Mouse (Mus musculus) heart, postnatal 0 days (tissue): ENCODE results near the gene Bbs9. TPM values are rescaled to one million over a fixed set of nuclear protein-coding genes. Genes with fewer than 3 reads are reported as not detected.

ENCODE experiments used
- ATAC-seq: fragments of 200-750 bp; cut with Nextera tagmentation; 2 replicates; pipeline ENCODE4 v1.8.0; 2017; ENCODE audit warnings: low read depth, moderate number of reproducible peaks, moderate library complexity; ENCODE audit not compliant: insufficient read depth
- DNase-seq: peaks from one replicate; pipeline ENCODE4 v3.0.0-alpha.2; 2016; ENCODE audit warnings: low spot score
- H3K27ac ChIP-seq: fragments of 300-500 bp; sonication (generic); 2 replicates; pipeline ENCODE4 v1.5.1; 2014; ENCODE audit warnings: low read depth, mild to moderate bottlenecking
- H3K27me3 ChIP-seq: fragments of 300-500 bp; sonication (generic); 2 replicates; pipeline ENCODE4 v1.6.1; 2014; ENCODE audit warnings: low read length, mixed read lengths; ENCODE audit not compliant: control insufficient read depth, insufficient read depth
- H3K36me3 ChIP-seq: fragments of 300-500 bp; sonication (generic); replicated peaks from 2 replicates; pipeline ENCODE4 v1.6.1; 2014; ENCODE audit warnings: low read length, mixed read lengths; ENCODE audit not compliant: control insufficient read depth, insufficient read depth
- H3K4me1 ChIP-seq: fragments of 300-500 bp; sonication (generic); 2 replicates; pipeline ENCODE4 v1.6.1; 2014; ENCODE audit warnings: antibody characterized with exemption; ENCODE audit not compliant: control insufficient read depth, insufficient read depth
- H3K4me2 ChIP-seq: fragments of 300-500 bp; sonication (generic); 2 replicates; pipeline ENCODE4 v1.6.1; 2014; ENCODE audit warnings: low read depth, mild to moderate bottlenecking, low read length, moderate library complexity
- H3K4me3 ChIP-seq: fragments of 300-500 bp; sonication (generic); 2 replicates; pipeline ENCODE4 v1.5.1; 2014; ENCODE audit warnings: low read depth, low read length
- H3K9ac ChIP-seq: fragments of 300-500 bp; sonication (generic); replicated peaks from 2 replicates; pipeline ENCODE4 v1.6.1; 2014; ENCODE audit warnings: low read depth, low read length, mixed read lengths
- H3K9me3 ChIP-seq: fragments of 300-500 bp; sonication (generic); replicated peaks from 2 replicates; pipeline ENCODE4 v1.6.1; 2016; ENCODE audit warnings: low read length; ENCODE audit not compliant: control insufficient read depth
- CTCF ChIP-seq: IDR thresholded peaks from 2 replicates; pipeline ENCODE4 v1.5.1; 2016; ENCODE audit warnings: antibody characterized with exemption, control low read depth, low read depth
- EP300 ChIP-seq: IDR thresholded peaks from 2 replicates; pipeline ENCODE4 v1.6.1; 2016; ENCODE audit warnings: antibody characterized with exemption, low read depth
- WGBS: fragments of 180-500 bp; shearing (Covaris S2); extraction: QIAGEN DNeasy Blood & Tissue Kit; methylation state at CpG from one replicate; pipeline ENCODE4 v1.1.7; 2014; 5-methylcytosine and 5-hydroxymethylcytosine counted together
- polyA plus RNA-seq: library from polyadenylated mRNA; unstranded; fragments of >200 nt; fragmentation: Nextera tagmentation; extraction: Ambion mirVana; gene quantifications from 2 replicates; pipeline ENCODE4 v1.2.1, GENCODE M21; 2015
- total RNA-seq: library from RNA; depleted of rRNA; stranded (reverse); fragments of >200 nt; gene quantifications from 2 replicates; pipeline ENCODE4 v1.2.3, GENCODE M21; 2014; ENCODE audit warnings: low replicate concordance

Gene Bbs9
- total and polyA plus RNA-seq, 2 experiments from 2014 or later = 5.2 to 18.9 TPM

GRCm38 (mm10) chr9:22551273-22551672 is 75.8 kb downstream of the Bbs9 start:
- no peak for DNase-seq
- Histone ChIP-seq H3K9me3 (no peaks in the 10 kb centered on the region), H3K4me2 (no peak overlapping the region), H3K27me3 (no peaks in the 10 kb centered on the region), H3K27ac (no peak overlapping the region), H3K9ac (no peak overlapping the region), H3K4me1 (no peaks in the 10 kb centered on the region), H3K36me3 (no peaks in the 10 kb centered on the region), H3K4me3 (no peak overlapping the region)
- TF ChIP-seq CTCF (no peak), EP300 (no peak)
- WGBS = 67% methylated on average over 1 of the region's 1 CpGs
- ATAC-seq = no peak

GRCm38 (mm10) chr9:22556076-22556475 is 80.6 kb downstream of the Bbs9 start:
- Histone ChIP-seq H3K36me3 (no peaks in the 10 kb centered on the region), H3K27me3 (no peaks in the 10 kb centered on the region), H3K4me3 (no peak overlapping the region), H3K9ac (no peak overlapping the region), H3K4me1 (no peaks in the 10 kb centered on the region), H3K27ac (no peak overlapping the region), H3K4me2 (no peak overlapping the region), H3K9me3 (no peaks in the 10 kb centered on the region)
- TF ChIP-seq CTCF = no peak
- 71% methylated on average over 5 of the region's 5 CpGs for WGBS
- DNase-seq = no peak
- ATAC-seq = no peak

- H3K4me3 ChIP-seq = no peak overlapping the region
- no peak overlapping the region for H3K27ac ChIP-seq
- H3K4me1 ChIP-seq = no peaks in the 10 kb centered on the region
- no peak overlapping the region for H3K4me2 ChIP-seq
- no peak overlapping the region for H3K9ac ChIP-seq
- WGBS = 59% methylated on average over 13 of the region's 13 CpGs
- TF ChIP-seq EP300 = no peak
- peak; percentile 66 for TF ChIP-seq CTCF
- H3K27me3 ChIP-seq = no peaks in the 10 kb centered on the region
- H3K36me3 ChIP-seq = no peaks in the 10 kb centered on the region
- ATAC-seq (no peak), DNase-seq (peak; percentile 18)
- no peaks in the 10 kb centered on the region for H3K9me3 ChIP-seq
These were observed 82.0 kb downstream of the Bbs9 start for GRCm38 (mm10) chr9:22557467-22557866.

GRCm38 (mm10) chr9:22563612-22564347 is 88.3 kb downstream of the Bbs9 start:
- TF ChIP-seq CTCF (no peak), EP300 (no peak)
- no peaks in the 10 kb centered on the region for H3K27me3 ChIP-seq
- no peak for DNase-seq
- no peak overlapping the region for H3K4me3 ChIP-seq
- no peaks in the 10 kb centered on the region for H3K4me1 ChIP-seq
- WGBS = 79% methylated on average over 11 of the region's 11 CpGs
- H3K9ac ChIP-seq = no peak overlapping the region
- ATAC-seq = no peak
- no peak overlapping the region for H3K27ac ChIP-seq
- no peak overlapping the region for H3K4me2 ChIP-seq
- no peaks in the 10 kb centered on the region for H3K36me3 ChIP-seq
- H3K9me3 ChIP-seq = no peaks in the 10 kb centered on the region

- TF ChIP-seq EP300 (no peak), CTCF (no peak)
- DNase-seq (no peak), ATAC-seq (no peak)
- H3K4me1 ChIP-seq = no peaks in the 10 kb centered on the region
- no peaks in the 10 kb centered on the region for H3K27me3 ChIP-seq
- 90% methylated on average over 5 of the region's 5 CpGs for WGBS
- H3K27ac ChIP-seq = no peak overlapping the region
- no peaks in the 10 kb centered on the region for H3K36me3 ChIP-seq
- no peak overlapping the region for H3K9ac ChIP-seq
- H3K4me3 ChIP-seq = no peak overlapping the region
- no peaks in the 10 kb centered on the region for H3K9me3 ChIP-seq
- H3K4me2 ChIP-seq = no peak overlapping the region
These were observed 92.2 kb downstream of the Bbs9 start for GRCm38 (mm10) chr9:22567726-22568125.
